Mouse (Mus musculus): ENCODE measurements around the gene Col11a1.

Col11a1 gene

GRCm38 (mm10) chr3:114029971-114030635 lies at the start of gene Col11a1:
TSS of gene Col11a1 (plus strand) at chr3:114030540.
- in situ Hi-C loops (cut with MboI; ENCODE audit: low sequenced_read_pairs): no loop called here

GRCm38 (mm10) chr3:113990936-113991335 lies 39.4 kb upstream of the Col11a1 start:
- in situ Hi-C loops (cut with MboI; ENCODE audit: low sequenced_read_pairs): no loop called here

GRCm38 (mm10) chr3:114030886-114031285 lies 546 bp downstream of the Col11a1 start:
- in situ Hi-C loops (cut with MboI; ENCODE audit: low sequenced_read_pairs): no loop called here

- in situ Hi-C loops (cut with MboI; ENCODE audit: low sequenced_read_pairs): no loop called here
These were observed 1.2 kb downstream of the Col11a1 start for GRCm38 (mm10) chr3:114031351-114032213.

- in situ Hi-C loops (cut with MboI; ENCODE audit: low sequenced_read_pairs): no loop called here
These were observed 2.0 kb downstream of the Col11a1 start for GRCm38 (mm10) chr3:114032333-114032732.

- in situ Hi-C loops (cut with MboI; ENCODE audit: low sequenced_read_pairs): no loop called here
These were observed 22.1 kb downstream of the Col11a1 start for GRCm38 (mm10) chr3:114052406-114052805.

- in situ Hi-C loops (cut with MboI; ENCODE audit: low sequenced_read_pairs): no loop called here
These were observed 23.2 kb downstream of the Col11a1 start for GRCm38 (mm10) chr3:114053501-114053900.

- in situ Hi-C loops (cut with MboI; ENCODE audit: low sequenced_read_pairs): no loop called here
These were observed 34.8 kb downstream of the Col11a1 start for GRCm38 (mm10) chr3:114065123-114065522.

- in situ Hi-C loops (cut with MboI; ENCODE audit: low sequenced_read_pairs): no loop called here
These were observed 35.2 kb downstream of the Col11a1 start for GRCm38 (mm10) chr3:114065587-114065986.

GRCm38 (mm10) chr3:114099335-114099734 lies 69.0 kb downstream of the Col11a1 start:
- in situ Hi-C loops (cut with MboI; ENCODE audit: low sequenced_read_pairs): no loop called here

- in situ Hi-C loops (cut with MboI; ENCODE audit: low sequenced_read_pairs): no loop called here
These were observed 76.8 kb downstream of the Col11a1 start for GRCm38 (mm10) chr3:114107099-114107498.

- in situ Hi-C loops (cut with MboI; ENCODE audit: low sequenced_read_pairs): no loop called here
These were observed 116.8 kb downstream of the Col11a1 start for GRCm38 (mm10) chr3:114147140-114147539.

- in situ Hi-C loops (cut with MboI; ENCODE audit: low sequenced_read_pairs): no loop called here
These were observed 167.8 kb downstream of the Col11a1 start for GRCm38 (mm10) chr3:114197964-114198750.

GRCm38 (mm10) chr3:114212255-114212654 lies 181.9 kb downstream of the Col11a1 start:
- in situ Hi-C loops (cut with MboI; ENCODE audit: low sequenced_read_pairs): no loop called here

- in situ Hi-C loops (cut with MboI; ENCODE audit: low sequenced_read_pairs): no loop called here
These were observed 185.8 kb downstream of the Col11a1 start for GRCm38 (mm10) chr3:114216105-114216504.

GRCm38 (mm10) chr3:114229501-114229900 lies 199.2 kb downstream of the Col11a1 start:
- in situ Hi-C loops (cut with MboI; ENCODE audit: low sequenced_read_pairs): no loop called here

Data from CH12F3 (cell line).